In genomic region chr2:121288901-121289729, GRCm38 (mm10) we compare ENCODE assay signal across 8 mouse cellular contexts. TPM values are rescaled to one million over a fixed set of nuclear protein-coding genes. Genes with fewer than 3 reads are reported as not detected.
DNase-seq lines count a peak whose midpoint lies in the region; ATAC-seq and TF ChIP-seq lines count a peak whose summit lies in the region.

Map1a (plus strand) TSS chr2:121289600.

- peak within 1 kb of the TSS; percentile 89 for H3K4me2 ChIP-seq in heart, embryonic 15.5 days
- H3K4me2 ChIP-seq in liver, embryonic 14.5 days (ENCODE audit: low read depth), result peak within 1 kb of the TSS; percentile 68
- peak within 1 kb of the TSS; percentile 87 for H3K4me2 ChIP-seq in neural tube, embryonic 11.5 days (ENCODE audit: low read depth)
- peak within 1 kb of the TSS; percentile 83 for H3K4me2 ChIP-seq in stomach, postnatal 0 days (replicated peaks; ENCODE audit: low read depth)

- H3K4me3 ChIP-seq in forebrain, embryonic 10.5 days, result peak within 1 kb of the TSS; percentile 66
- peak within 1 kb of the TSS; percentile 58 for H3K4me3 ChIP-seq in heart, embryonic 15.5 days
- H3K4me3 ChIP-seq in liver, embryonic 14.5 days (ENCODE audit: insufficient read depth in 1 of 2, low read depth in 2 of 2, low read length in 2 of 2), result peak within 1 kb of the TSS; percentile 53
- peak within 1 kb of the TSS; percentile 57 for H3K4me3 ChIP-seq in neural tube, embryonic 11.5 days (ENCODE audit: low read depth, low read length)
- H3K4me3 ChIP-seq in stomach, postnatal 0 days (ENCODE audit: low read depth, low read length), result peak within 1 kb of the TSS; percentile 43

- ATAC-seq in CD4-positive, CD25-positive, alpha-beta regulatory T cell, adult 4 months, result peak; percentile 98
- peak; percentile 89 for ATAC-seq in heart, embryonic 15.5 days (replicated peaks; ENCODE audit: insufficient number of reproducible peaks, insufficient read depth, low FRiP score, low read depth)
- ATAC-seq in liver, embryonic 14.5 days (ENCODE audit: insufficient read depth), result peak; percentile 97
- ATAC-seq in neural tube, embryonic 11.5 days (ENCODE audit: insufficient read depth, low FRiP score, low TSS enrichment), result peak; percentile 95
- ATAC-seq in stomach, postnatal 0 days (ENCODE audit: low FRiP score, low TSS enrichment), result peak; percentile 93

- TF ChIP-seq CTCF in liver, embryonic 14.5 days (IDR thresholded peaks at IDR 0.05; ENCODE audit: low read depth), result no peak; the same call in 1 of the 2 replicates
- no peak for TF ChIP-seq CTCF in stomach, postnatal 0 days (IDR thresholded peaks at IDR 0.05; ENCODE audit: low read depth)

- DNase-seq in c-Kit-negative CD71-positive TER-119-positive erythroid progenitor cells, embryonic 14.5 days (ENCODE audit: low read depth, low spot score), result peak; percentile 84
- DNase-seq in forebrain, embryonic 10.5 days (ENCODE audit: extremely low spot score, low spot score), result peak; percentile 98
- DNase-seq in kidney, postnatal 25 days, result peak; percentile 92 to 95
- peak; percentile 76 to 85 (median 78) for DNase-seq in liver, embryonic 14.5 days (ENCODE audit: low read depth in 3 of 3, low spot score in 3 of 3)
- DNase-seq in neural tube, embryonic 11.5 days (ENCODE audit: low spot score), result peak; percentile 97
- DNase-seq in stomach, postnatal 0 days (ENCODE audit: low spot score), result peak; percentile 90

- no peak for TF ChIP-seq EP300 in liver, embryonic 14.5 days (IDR thresholded peaks at IDR 0.05; ENCODE audit: low read depth)
- TF ChIP-seq EP300 in stomach, postnatal 0 days (optimal IDR thresholded peaks at IDR 0.05), result no peak

- H3K27me3 ChIP-seq in forebrain, embryonic 10.5 days (ENCODE audit: poor library complexity, severe bottlenecking), result peaks cover 61% of the 10 kb centered on the region
- peaks cover 25% of the 10 kb centered on the region for H3K27me3 ChIP-seq in heart, embryonic 15.5 days
- H3K27me3 ChIP-seq in liver, embryonic 14.5 days (ENCODE audit: control insufficient read depth, insufficient read depth, low read length), result peaks cover 62% of the 10 kb centered on the region
- peaks cover 4% of the 10 kb centered on the region; the same call in 1 of the 2 replicates for H3K27me3 ChIP-seq in neural tube, embryonic 11.5 days (ENCODE audit: control insufficient read depth, insufficient read depth, low read length)
- H3K27me3 ChIP-seq in stomach, postnatal 0 days (ENCODE audit: control insufficient read depth, insufficient read depth, low read length), result no peaks in the 10 kb centered on the region

- H3K9ac ChIP-seq in heart, embryonic 15.5 days, result peak within 1 kb of the TSS; percentile 57
- H3K9ac ChIP-seq in liver, embryonic 14.5 days (replicated peaks), result no peak within 1 kb of the TSS
- H3K9ac ChIP-seq in neural tube, embryonic 11.5 days (ENCODE audit: low read length), result peak within 1 kb of the TSS; percentile 56
- peak within 1 kb of the TSS; percentile 41 for H3K9ac ChIP-seq in stomach, postnatal 0 days (ENCODE audit: low read length)

- no peaks in the 10 kb centered on the region for H3K9me3 ChIP-seq in forebrain, embryonic 10.5 days
- H3K9me3 ChIP-seq in heart, embryonic 15.5 days (replicated peaks), result no peaks in the 10 kb centered on the region
- no peaks in the 10 kb centered on the region for H3K9me3 ChIP-seq in liver, embryonic 14.5 days (ENCODE audit: control insufficient read depth, low read length)
- H3K9me3 ChIP-seq in neural tube, embryonic 11.5 days (ENCODE audit: control insufficient read depth, low read length), result no peaks in the 10 kb centered on the region
- no peaks in the 10 kb centered on the region for H3K9me3 ChIP-seq in stomach, postnatal 0 days (ENCODE audit: control insufficient read depth, low read length)

- WGBS in forebrain, embryonic 10.5 days, result under 1% methylated on average over 48 of the region's 48 CpGs
- WGBS in heart, embryonic 15.5 days, result 1% methylated on average over 48 of the region's 48 CpGs
- 3% methylated on average over 48 of the region's 48 CpGs for WGBS in liver, embryonic 14.5 days (ENCODE audit: insufficient replicate concordance)
- 1% methylated on average over 48 of the region's 48 CpGs for WGBS in neural tube, embryonic 11.5 days
- 1% methylated on average over 48 of the region's 48 CpGs for WGBS in stomach, postnatal 0 days

- no peaks in the 10 kb centered on the region for H3K36me3 ChIP-seq in forebrain, embryonic 10.5 days (replicated peaks)
- H3K36me3 ChIP-seq in heart, embryonic 15.5 days, result no peaks in the 10 kb centered on the region
- no peaks in the 10 kb centered on the region for H3K36me3 ChIP-seq in liver, embryonic 14.5 days (replicated peaks; ENCODE audit: control insufficient read depth, insufficient read depth, low read depth)
- no peaks in the 10 kb centered on the region for H3K36me3 ChIP-seq in neural tube, embryonic 11.5 days (ENCODE audit: control insufficient read depth, insufficient read depth, low read length)
- H3K36me3 ChIP-seq in stomach, postnatal 0 days (ENCODE audit: control insufficient read depth, insufficient read depth, low read length), result no peaks in the 10 kb centered on the region

- peak within 1 kb of the TSS; percentile 82 for H3K27ac ChIP-seq in forebrain, embryonic 10.5 days
- peak within 1 kb of the TSS; percentile 33 for H3K27ac ChIP-seq in heart, embryonic 15.5 days
- H3K27ac ChIP-seq in liver, embryonic 14.5 days, result no peak within 1 kb of the TSS
- H3K27ac ChIP-seq in neural tube, embryonic 11.5 days (ENCODE audit: low read depth, low read length), result 0 out of 2 replicates have a peak within 1 kb of the TSS, but pooled peaks have one; percentile 46
- H3K27ac ChIP-seq in stomach, postnatal 0 days (replicated peaks), result no peak within 1 kb of the TSS

- H3K4me1 ChIP-seq in forebrain, embryonic 10.5 days, result peaks cover 32% of the 10 kb centered on the region
- H3K4me1 ChIP-seq in heart, embryonic 15.5 days (replicated peaks), result peaks cover 20% of the 10 kb centered on the region
- peaks cover 0 to 4% of the 10 kb centered on the region in 2 experiments; a peak in 3 of 4 replicates for H3K4me1 ChIP-seq in liver, embryonic 14.5 days (replicated peaks; ENCODE audit: control insufficient read depth in 2 of 2, insufficient read depth in 2 of 2, low read length in 1 of 2)
- H3K4me1 ChIP-seq in neural tube, embryonic 11.5 days (ENCODE audit: control insufficient read depth, insufficient read depth, low read length), result peaks cover 14% of the 10 kb centered on the region
- peaks cover 2% of the 10 kb centered on the region; the same call in 1 of the 2 replicates for H3K4me1 ChIP-seq in stomach, postnatal 0 days (replicated peaks; ENCODE audit: control insufficient read depth, insufficient read depth)

RNA-seq across cellular contexts. Expression of gene Map1a, which starts in this region (rescaled TPM):
- polyA plus RNA-seq in CD4-positive, CD25-positive, alpha-beta regulatory T cell, adult 4 months (2017; shearing (Covaris generic)), result under 1 TPM; 0.03 to 0.09 TPM
- polyA plus RNA-seq in forebrain, embryonic 10.5 days (2016; fragmentation: Nextera tagmentation; extraction: Ambion mirVana), result 6.5 and 6.6 TPM in 2 replicates
- polyA plus RNA-seq in heart, embryonic 15.5 days (2015; fragmentation: Nextera tagmentation; extraction: Ambion mirVana), result 3.5 and 4.8 TPM in 2 replicates
- polyA plus RNA-seq in liver, embryonic 14.5 days (2012; rRNA removed), result 0.04 TPM in 2 replicates
- 0.09 TPM in 1 of 2 replicates, not detected in the other for polyA plus RNA-seq in liver, embryonic 14.5 days (2014; fragmentation: Nextera tagmentation; extraction: Ambion mirVana)
- polyA plus RNA-seq in neural tube, embryonic 11.5 days (2014; fragmentation: Nextera tagmentation; extraction: Ambion mirVana), result 17.5 and 19.2 TPM in 2 replicates
- 1.3 and 2.1 TPM in 2 replicates for polyA plus RNA-seq in stomach, postnatal 0 days (2015; fragmentation: Nextera tagmentation; extraction: Ambion mirVana)

Comparison
In these comparisons a context has a peak if more than half of its experiments do, and no peak if none do; other contexts are left out.
1. Peak in ATAC-seq in CD4-positive, CD25-positive, alpha-beta regulatory T cell, adult 4 months; RNA of the gene not detected or under 1 TPM.
2. Peak in DNase-seq, ATAC-seq, H3K4me3 ChIP-seq and H3K4me2 ChIP-seq in liver, embryonic 14.5 days; RNA of the gene not detected or under 1 TPM.
3. H3K27ac ChIP-seq: peak in forebrain, embryonic 10.5 days (single experiment), heart, embryonic 15.5 days (single experiment) and neural tube, embryonic 11.5 days (single experiment); none in liver, embryonic 14.5 days (single experiment) and stomach, postnatal 0 days (single experiment).
4. Peak in every context shown above with its lines, with median percentiles within 50 percentile points of each other: ATAC-seq, DNase-seq, H3K4me3 ChIP-seq and H3K4me2 ChIP-seq.